Mouse (Mus musculus) embryonic fibroblast, embryonic 13.5 days (primary cell): ENCODE measurements around the gene Dvl3.
A peak's percentile ranks its signal among the peaks of the same experiment; 100 is the strongest.

Source experiments
- CTCF ChIP-seq: IDR thresholded peaks from 2 replicates; pipeline ENCODE4 v1.5.1; 2011; ENCODE audit warnings: mild to moderate bottlenecking, control low read depth, low read length, moderate library complexity, borderline replicate concordance; ENCODE audit not compliant: insufficient read depth
- POLR2A ChIP-seq: IDR thresholded peaks from 2 replicates; pipeline ENCODE4 v1.6.1; 2011; ENCODE audit warnings: low read depth, mild to moderate bottlenecking, control low read depth, low read length, moderate library complexity

GRCm38 (mm10) chr16:20498677-20499475 lies 17.9 kb upstream of the Dvl3 start, which contains the start of gene Eif2b5:
- TF ChIP-seq POLR2A: peak; percentile 88
- no peak for TF ChIP-seq CTCF
